Mouse (Mus musculus): ENCODE measurements around the gene Ntsr2.

- no peak for TF ChIP-seq CTCF (IDR thresholded peaks at IDR 0.05; ENCODE audit: low read depth, low read length)
- TF ChIP-seq POLR2A (IDR thresholded peaks at IDR 0.05; ENCODE audit: borderline replicate concordance, low read depth, low read length): no peak
Observed at GRCm38 (mm10) chr12:16642000-16642399, 11.2 kb upstream of the Ntsr2 start.

Measured in bone marrow macrophage, adult 2 months (primary cell).